Mouse (Mus musculus) T-helper 17 cell (primary cell): ENCODE measurements around the gene Tmem204.

Source experiments
- in situ Hi-C, 2 experiments: fragments of 300-600 bp; cut with MboI, MseI; formaldehyde crosslinking; loops; 1 replicate in 1 of 2; 2 replicates in 1 of 2; pipeline ENCODE4 v1.15.1; 2025; ENCODE audit warnings: high pct_unique_total_duplicates in 2 of 2

The Tmem204 gene

DNA sequence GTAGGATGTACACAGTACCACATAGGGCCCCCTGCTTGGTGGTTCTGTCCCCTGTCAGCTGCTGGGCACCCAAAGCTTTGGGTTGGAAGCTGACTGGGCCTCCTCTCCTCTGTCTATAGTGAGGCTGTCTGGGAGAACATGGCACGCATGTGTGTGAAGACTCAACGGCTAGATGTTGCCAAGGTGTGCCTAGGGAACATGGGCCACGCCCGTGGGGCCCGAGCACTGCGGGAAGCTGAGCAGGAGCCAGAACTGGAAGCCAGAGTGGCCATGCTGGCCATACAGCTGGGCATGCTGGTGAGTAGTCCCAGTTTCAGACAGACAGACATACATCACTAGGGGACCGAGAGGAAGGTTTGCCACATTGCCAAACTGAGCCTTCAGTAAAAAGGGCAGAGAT, 3.3 kb upstream of the Tmem204 start:
- in situ Hi-C loops, result loop anchor here in 1 of 2 experiments (5.0 kb wide), 1 partner anchor 49 kb away; no protein-coding TSS in a partner anchor

DNA sequence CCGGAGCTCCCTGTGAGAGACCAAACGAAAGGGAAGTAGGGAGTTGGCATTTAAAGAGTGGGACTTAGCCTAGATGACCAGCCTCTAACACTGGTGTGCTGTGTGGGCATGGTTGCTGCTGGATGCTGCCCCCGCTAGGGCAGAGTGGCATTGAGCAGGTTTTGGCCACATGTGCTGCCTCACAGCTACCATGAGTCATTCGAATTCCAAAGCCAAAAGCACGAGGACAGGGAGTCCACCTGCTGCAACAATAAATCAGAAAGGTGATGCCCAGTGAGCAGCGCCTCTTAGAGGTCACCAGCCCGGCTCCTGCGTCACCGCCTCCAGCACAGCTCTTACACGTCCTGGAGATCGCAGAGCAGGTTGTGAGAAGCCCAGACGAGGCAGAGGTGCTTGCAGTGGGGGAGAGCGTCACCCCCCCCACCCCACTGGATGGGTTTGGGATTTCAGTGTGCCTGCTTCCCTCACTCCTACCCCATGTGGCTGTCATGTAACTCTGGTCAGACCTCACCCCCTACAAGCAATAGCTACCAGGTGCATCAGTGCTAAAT, 1.5 kb upstream of the Tmem204 start:
- in situ Hi-C loops, result loop anchor here in 1 of 2 experiments (5.0 kb wide), 1 partner anchor 48 kb away; no protein-coding TSS in a partner anchor

DNA sequence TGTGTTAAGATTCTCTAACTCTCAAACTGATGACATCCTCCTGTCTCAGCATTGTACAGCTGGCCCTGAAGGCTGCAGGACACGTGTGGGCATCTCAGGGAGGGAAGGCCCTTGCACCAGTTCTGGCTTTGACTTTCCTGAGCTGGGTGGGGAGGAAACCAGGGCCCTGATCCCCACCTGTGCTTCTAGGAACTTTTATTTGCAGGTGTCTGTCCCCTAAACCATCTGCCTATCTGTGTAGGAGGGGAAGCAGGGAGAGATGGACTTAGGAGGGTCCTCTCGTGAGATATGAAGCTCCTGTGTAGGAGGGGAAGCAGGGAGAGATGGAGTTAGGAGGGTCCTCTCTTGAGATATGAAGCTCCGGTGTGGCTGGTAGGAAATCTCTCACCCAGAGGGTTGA, 504 bp downstream of the Tmem204 start:
- in situ Hi-C loops, result no loop called here

DNA sequence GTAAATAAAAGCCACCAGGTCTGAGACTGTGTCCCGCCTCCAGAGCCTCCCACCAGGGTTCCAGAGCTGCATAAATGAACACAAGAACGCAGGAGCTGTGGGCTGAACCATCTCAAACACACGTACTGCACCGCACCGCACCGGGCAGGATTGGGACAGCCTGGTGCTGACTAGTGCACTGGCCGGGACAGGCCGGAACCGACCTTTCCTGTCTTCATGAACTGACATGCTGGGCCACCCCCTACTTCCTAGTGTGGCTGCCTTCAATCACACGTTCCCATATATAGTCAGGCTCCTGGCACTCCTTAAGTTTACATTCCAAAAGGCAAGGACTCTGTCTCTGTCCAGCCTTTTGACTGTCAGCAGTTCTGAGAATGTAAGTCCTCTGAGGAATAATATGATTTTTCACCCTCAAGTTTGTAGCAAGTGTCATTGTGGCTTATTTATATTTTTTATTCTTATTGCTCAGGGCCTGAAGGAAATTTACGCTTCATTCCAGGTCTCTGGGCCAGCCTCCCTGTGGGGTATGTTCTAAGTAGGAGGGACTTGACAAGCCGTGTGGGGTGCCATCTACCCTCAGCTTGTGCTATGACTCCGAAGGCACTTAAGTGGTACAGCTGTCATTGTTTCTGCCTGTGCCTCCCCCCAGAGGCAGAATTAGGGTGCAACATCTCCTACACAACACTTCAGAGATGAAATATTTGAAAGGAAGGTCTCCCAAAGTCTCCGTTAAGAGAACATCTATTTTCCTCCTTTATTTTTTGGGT, 1.1 kb downstream of the Tmem204 start:
- in situ Hi-C loops, result no loop called here

DNA sequence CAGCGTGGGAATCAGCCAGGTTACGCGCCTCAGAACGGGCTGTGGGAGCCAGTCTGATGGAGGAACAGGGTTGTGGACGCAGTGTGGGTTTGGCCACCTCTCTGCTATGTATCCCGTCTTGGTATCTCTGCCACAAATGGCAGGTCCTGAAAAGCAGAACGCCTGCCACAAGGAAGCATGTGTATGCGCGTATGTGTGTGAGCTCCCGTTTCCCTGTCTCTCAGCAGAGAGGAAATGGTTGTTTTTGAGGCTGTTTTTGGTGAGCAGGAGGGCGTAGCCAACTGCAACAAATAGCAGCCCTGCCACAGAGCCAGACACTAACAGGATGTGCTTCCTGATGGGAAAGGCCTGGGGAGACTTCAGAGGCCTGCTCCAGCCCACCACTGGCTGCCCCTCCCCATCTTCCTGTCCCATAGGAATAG, 2.4 kb downstream of the Tmem204 start:
- in situ Hi-C loops, result no loop called here

DNA sequence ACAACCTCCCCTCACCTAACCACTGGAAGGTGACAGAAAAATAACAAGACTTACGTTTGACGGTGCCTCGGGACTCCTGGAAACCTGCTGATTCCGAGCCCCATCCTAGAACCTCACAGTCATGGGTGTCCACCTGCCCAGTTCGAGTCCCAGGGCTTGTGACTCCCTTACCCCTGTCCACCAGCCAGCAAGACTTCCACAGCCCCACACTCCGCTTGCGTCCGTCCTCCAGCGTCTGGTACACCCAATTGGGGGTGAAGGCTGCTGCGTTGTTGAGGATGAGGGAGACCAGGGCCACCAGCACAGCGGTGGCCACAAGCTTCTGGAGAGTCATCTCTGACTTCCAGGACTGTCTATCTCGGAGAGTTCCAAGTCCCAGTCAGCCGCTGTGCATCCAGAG, 3.2 kb downstream of the Tmem204 start:
- in situ Hi-C loops, result no loop called here

DNA sequence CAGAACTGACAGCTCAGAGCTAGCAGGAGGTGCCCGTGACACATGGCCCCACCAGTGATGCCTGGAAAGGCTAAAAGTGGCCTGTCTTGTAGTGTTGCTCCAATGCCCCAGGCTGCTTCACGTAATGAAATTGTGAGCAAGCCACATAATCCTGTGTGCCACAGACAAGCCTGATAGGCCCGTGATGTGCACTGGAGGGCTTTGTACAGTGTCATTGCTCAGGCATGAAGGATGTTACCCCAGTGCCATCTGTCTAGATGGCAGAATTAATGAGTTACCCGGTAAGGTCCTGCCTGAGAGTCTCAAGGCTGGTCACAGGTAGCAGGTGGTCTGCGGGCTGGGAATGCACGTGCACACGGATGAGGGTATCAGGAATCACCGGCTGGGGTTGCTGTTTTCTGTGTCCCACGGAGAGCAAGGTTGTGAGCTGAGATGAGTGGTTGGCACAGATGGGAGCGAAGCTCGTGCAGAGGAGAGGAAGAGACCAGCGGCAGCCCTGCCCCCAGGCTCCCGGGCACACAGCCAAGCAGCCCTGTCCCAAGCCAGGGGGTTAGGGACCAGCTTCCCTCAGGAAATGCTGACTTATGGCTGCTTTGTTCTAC, 5.5 kb downstream of the Tmem204 start:
- in situ Hi-C loops, result no loop called here

DNA sequence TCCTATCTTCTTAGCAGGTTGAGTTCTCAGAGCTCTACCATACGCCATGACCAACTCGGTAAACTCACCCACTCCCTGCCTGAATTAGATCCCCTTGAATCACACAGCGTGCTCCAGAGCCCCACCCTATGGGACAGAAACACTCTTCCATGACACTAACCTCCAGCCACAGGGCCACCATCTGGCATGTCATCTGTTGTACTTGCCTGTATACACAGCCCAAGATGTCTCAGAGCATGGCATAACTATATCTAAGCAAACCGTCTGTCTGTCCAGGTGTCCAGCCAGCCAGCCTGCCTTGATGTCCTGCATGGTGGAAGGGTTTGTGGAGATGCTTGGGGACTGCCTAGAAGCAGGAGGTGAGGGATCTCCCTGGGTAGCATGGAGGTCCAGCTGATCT, 6.5 kb downstream of the Tmem204 start:
- in situ Hi-C loops, result no loop called here

DNA sequence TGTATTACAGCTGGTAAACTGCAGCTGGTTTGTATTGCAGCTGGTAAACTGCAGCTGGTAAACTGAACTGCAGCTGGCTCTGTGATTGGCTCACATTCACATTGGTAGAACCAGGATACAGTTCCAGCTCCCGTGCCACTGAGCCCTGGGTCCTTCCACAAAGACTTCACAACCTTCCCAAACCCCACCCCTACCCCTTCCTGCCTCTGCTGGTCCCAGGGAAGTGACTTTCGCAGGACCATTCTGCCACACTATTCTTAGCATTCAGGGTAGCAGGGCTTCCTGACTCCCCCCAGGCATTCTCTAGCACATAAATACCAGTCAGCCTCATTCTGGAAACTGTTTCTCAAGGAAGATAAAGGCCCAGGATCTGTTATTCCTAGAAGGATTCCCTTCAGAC, 14.7 kb downstream of the Tmem204 start:
- in situ Hi-C loops, result no loop called here

DNA sequence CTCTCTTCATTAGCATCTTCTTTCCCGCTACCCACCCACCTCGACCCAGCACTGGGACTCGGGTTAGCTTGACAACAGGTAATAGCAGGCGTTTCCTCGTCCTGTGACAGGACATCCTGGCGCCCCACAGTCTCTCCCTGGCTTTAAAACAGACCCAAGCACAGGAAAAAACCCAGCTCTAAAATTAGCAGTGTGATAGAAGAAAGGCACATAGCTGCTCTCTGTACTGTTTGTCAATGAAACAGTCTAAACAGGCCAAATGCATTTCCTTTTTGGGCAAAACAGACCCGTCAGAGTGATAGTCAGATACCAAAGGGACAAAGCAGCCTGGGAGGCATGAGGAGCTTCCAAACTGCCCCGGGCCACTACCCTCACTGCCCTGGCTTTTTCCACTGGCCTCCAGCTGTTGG, 15.9 kb downstream of the Tmem204 start:
- in situ Hi-C loops, result no loop called here

DNA sequence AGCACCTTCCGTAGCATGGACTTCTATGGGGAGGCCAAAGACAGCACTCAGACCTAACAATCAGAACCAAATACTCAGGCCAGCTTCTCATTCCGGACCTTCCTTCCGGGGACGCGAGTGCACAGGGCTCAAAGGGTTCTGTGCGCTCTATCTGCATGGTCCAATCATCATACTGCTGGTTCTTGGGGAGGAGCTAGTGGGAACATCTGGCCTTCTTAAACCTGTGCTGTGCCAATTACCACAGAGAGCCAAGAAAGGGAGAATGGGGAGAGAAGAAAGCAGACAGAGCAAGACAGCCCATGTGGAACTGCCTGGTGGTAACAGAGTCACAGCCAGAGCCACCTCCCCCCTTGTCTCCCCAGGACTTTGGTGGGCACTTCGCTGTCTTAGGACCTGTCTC, 16.8 kb downstream of the Tmem204 start:
- in situ Hi-C loops, result no loop called here

DNA sequence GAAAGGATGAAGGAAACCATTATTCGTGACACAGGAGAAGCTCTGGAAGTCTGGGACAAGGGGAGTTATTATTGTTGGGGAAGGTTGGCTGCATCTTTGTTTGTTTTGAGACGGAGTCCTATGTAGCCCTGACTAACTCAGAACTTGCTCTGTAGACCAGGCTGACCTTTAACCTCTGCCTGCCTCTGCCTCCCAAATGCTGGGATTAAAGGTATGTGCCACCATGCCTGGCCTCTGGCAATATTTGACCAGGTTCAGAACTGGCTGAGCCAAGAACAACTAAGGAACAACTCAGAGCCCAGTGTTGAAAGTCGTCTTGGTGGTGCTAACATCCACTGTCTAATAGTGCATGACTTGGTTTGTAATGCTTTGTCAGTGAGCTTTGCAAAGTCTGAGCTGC, 18.2 kb downstream of the Tmem204 start:
- in situ Hi-C loops, result no loop called here

DNA sequence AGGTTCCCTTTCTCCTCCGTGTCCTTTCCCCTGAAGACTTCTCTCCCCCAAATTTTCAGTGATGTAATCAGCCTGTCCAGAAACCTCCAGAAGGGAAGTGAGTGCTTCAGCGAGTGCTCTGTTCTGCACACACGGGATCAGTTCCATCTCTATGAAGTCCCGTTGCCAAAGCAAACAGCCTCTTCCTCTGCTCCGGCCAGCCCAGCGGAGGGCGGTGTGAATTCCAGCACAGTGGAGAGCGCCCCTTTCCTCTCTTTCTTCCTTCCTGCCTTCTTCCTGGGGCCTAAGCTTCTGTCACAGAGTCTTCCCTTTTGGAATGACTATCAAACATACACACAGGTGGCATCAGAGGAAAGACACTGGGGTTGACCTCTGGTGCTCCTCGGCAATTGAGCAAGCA, 19.0 kb downstream of the Tmem204 start:
- in situ Hi-C loops, result no loop called here

DNA sequence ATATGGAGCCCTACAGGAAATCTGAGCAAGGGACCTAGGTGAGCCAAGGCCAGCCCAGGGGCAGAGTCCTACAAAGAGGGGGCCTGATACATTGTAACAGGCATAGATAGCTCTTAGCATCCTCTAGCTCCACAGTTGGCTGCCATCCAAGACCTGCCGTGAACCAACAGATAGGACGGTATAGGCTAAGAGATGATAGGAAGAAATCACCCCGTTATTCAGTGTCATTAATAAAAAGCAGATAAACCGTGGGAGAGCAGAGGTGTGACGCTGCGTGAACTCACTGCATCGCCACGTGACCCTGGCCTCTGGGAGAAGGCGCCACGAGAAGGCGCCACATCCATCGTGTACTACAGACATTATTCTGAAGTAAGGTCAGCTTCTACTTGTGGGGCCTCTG, 19.5 kb downstream of the Tmem204 start:
- in situ Hi-C loops, result no loop called here

DNA sequence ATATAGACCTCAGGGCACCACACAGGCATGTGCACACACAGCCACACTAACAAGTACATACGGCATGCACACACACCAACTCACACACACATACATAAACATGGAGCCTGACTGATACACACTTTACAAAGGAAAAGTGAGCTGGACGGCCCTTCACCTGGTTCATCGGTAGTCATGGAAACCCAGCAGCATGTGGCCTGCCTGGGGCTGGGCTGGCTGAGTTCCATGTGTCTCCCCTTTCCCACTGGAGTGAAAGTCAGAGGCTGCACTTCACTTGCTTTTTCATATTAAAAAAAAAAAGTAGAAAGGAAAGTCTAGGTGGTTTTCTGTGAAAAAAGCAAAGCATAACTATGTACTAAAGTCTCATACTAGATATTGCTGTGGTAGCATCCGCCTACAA, 20.1 kb downstream of the Tmem204 start:
- in situ Hi-C loops, result no loop called here

DNA sequence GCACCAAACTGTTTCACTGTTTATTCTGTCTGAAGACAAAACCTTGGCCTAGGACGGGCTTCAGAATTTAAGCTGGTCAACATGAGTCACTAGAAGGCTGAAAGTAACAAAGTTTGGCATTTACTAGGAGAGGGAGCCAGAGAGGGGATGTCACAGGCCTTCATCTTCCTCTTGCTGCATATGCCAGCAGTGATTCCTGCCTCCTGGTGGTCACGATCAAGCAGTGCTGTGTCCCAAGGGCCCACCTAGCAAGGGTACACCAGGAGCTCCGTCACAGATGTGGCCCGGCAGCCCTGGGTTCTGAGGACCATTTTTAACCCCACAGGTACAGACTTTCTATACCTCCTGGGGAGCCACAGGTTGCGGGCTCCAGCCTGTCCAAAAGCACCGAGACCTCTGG, 26.4 kb downstream of the Tmem204 start:
- in situ Hi-C loops, result no loop called here

DNA sequence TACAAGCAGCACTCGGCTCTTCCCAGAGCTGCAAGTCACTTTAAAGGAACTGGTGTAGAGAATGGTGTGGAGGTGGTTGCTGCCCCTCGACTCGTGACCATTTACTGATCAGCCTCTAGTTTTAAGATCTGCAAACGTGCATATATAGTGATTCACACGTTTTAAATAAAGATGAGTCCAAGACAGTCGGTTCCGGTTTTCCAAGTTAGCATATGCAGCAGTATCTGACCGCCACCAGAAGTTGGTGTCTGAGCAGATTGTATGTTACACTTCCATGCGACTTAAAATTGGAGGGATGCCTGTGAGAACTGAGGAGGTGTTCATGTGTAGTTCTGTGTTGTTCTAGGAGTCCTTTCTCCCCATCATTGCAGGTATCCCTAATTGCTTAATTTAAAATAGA, 30.1 kb downstream of the Tmem204 start:
- in situ Hi-C loops, result loop anchor here in 1 of 2 experiments (5.0 kb wide), 1 partner anchor 474 kb away; no protein-coding TSS in a partner anchor

DNA sequence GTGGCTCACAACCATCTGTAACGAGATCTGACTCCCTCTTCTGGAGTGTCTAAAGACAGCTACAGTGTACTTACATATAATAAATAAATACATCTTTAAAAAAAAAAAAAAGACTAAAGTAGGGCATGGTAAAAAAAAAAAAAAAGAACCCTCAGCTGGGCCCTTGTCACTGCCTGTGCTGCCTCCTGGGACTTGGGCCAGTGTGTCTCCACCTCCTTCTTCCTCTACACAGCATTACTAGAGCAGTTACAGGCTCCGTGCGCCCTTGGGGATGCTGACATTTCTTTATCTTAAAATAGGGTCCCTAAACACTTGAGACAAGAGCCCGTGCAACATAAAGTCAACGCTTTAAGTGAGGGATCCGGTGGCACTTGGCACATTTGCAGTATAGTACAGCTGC, 36.2 kb downstream of the Tmem204 start:
- in situ Hi-C loops, result no loop called here

DNA sequence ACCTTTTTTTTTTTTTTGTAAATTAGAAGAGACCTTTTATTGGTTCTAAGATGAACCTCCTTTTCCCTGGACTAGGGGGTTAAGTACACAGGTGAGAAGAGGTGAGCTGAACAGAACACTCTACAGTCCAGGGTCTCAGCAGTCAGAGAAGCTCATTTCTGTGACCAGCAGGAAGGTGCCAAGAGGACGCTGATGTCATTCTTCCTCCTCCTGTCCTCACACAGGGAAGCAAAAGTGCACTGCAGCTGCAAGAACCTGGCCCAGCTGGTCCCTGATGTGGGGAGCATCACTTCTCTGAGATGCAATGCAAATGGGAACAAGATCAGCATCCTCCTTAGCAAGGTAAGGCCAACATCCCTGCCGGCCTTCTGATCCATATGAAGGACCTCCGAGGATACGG, 38.1 kb downstream of the Tmem204 start:
- in situ Hi-C loops, result no loop called here

DNA sequence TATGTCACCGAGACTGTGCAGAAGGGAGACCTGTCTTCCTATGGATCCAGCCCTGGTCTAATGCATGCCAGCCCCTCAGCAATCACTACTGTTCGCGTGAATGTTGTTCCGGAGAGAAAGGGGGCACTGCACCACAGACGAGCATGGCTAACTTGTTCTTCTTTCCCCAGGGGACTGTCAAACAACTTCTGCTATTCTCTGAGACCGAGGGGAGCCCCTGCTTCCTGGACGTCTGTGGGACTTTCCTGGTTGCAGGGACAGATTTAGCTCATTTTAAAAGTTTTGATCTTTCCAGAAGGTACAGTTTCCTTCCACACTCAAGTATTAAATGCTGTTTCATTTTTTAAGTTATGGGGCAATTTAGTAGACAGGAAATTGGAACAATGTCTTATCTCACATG, 38.5 kb downstream of the Tmem204 start:
- in situ Hi-C loops, result no loop called here

DNA sequence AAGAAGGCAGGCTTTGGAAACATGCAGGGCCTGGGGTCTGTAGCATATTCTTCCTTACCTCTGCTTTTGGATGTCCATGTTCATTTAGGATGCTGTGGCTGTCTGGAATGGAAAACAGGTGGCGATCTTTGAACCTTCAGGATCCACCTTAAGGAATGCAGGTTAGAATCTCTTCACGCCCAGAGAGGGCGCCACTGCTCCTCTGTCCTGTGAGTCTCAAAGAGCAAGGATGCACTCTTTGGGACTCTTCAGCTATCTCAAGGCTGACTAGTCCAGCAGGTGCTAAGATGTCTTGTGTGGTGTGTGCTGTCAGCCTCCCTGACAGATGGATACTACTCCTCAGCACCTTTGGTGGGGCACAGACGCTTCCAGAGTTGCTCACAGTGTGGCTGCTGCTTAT, 47.2 kb downstream of the Tmem204 start:
- in situ Hi-C loops, result loop anchor here in 1 of 2 experiments (5.0 kb wide), 1 partner anchor 51 kb away; no protein-coding TSS in a partner anchor

DNA sequence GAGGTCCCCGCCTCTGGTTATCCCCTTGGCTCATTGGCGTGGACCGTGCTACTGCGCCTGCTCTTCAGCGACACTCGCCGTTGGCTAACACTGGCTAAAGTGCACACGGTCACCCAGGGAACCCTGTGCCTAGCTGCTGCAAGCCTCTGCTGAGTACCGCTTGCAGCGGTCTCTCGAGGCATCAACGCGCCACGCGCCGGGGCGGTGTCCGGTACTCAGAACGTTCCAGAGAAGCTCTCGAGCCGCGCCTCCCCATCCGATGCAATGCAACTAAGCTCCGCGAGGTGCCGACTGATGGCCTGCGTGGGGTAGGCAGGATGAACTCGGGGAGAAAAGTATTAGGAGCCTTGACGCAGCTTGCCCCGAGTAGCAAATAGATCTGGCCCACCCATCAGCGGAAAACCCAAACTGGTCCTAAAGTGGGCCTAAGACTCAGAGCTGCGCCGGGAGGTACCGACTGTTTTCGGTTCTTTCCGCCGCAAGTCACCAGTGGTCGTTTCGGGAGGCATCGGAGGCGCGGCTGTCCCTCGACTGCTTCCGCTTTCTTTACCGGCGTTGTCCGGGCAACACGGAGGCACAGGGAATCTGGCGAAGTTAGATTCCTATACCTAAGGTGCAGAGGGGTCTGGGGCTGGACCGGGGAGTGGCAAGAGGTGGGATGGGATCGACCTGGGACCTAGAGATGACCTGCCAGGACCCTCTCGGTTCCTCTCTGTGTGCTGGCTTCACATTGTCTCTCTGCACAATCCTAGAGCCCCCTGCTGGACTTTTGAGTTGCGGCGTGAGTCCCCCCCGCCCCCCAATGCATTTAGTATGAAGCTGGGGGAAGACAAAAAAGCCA, 66.9 kb downstream of the Tmem204 start:
- in situ Hi-C loops, result loop anchor here in 1 of 2 experiments (10.0 kb wide), 1 partner anchor 1488 kb away; no protein-coding TSS in a partner anchor
